Mouse (Mus musculus) skeletal muscle tissue, adult 2 months (tissue): ENCODE measurements around the gene 1700018B08Rik.

Experiments
- DNase-seq: peaks from one replicate; pipeline ENCODE4 v3.0.0-alpha.2; 2012; ENCODE audit warnings: low read depth, low spot score

1700018B08Rik gene

DNA sequence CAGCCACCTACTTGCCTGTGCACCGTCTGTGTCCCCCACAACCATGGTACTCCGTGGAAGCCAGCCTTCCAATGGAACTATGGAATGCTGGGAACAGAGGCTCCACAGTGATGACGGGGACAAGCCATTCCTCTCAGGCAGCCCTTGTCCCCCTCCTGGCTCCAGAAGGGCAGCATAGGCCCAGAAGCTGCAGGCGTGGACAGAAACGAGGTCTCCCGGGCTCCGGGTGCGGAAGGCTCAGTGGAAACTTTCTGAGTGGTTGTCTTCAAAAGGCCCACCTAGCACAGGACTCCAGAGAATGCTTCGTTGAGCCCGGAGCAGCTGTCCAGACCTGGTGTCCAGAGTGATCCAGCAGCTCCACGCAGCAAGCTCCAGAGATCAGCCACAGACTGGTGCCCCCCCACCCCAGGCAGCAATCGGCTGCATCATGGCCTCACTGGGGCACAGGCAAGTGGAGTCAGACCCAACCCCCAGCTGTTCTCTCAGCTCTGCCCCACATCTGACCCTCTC is at the start of gene 1700018B08Rik:
Gene 1700018B08Rik (minus strand): TSS at position 45 of the 510 bp plus-strand sequence.
- no peak for DNase-seq

DNA sequence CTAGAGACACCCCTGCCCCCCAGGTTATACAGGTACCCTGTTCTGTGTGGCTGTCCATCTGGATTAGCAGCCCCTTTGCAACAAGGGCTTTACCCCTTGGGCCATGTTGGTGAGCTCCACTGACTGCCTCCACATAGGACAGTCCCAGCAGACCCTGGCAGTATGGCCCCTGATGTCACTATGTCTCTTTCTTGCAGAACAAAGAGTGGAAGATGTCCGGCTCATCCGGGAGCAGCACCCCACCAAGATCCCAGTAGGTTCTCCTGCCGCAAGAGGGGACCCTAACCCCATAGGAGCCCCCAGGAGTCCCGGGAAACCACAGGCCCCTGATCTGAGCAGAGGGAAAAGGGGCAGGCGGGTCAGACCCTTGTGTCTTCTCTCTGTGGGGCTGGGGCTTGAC is 49.2 kb upstream of the 1700018B08Rik start:
- no peak for DNase-seq

DNA sequence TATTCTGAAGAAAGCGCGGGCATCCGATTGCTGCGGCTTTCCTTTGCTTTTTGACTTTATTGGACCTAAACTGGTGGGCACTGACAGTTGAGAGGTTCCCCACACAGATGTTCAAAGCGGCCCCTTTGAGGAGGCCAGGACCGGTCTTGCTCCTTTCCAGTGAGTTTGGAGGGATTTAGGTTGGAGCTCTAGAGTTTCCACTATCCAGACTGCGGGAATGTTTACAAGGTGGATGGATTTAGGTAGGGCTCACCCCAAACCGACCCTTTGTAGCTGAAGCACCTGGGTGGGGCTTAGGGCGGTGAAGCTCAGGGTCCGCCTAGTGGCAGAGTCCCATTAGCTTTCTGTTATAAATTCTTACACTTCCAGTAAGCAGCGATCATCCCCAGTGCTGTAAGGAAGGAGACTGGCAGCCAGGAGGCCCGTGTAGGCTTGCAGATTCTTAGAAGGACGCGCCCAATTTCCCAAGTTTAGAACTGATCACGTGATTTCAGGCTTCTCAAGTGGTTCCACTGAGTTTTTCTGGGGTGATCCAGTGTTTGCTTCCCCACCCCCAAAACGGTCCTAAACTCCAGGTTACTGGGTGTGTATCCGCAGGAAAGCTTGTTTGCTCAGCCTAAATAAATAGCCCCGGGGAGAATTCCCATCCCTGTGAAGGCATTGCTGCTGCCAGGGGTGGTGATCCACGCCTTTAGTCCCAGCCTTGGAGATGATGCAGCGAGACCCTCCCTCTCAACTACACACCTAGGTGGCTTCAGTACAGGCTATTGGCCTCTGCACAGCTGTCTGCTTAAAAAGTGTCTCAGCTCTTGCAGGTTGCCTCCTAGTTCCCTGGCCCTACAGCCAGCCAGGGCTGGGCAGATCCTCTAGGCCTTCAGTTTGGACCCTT is 47.3 kb upstream of the 1700018B08Rik start:
- DNase-seq = no peak

DNA sequence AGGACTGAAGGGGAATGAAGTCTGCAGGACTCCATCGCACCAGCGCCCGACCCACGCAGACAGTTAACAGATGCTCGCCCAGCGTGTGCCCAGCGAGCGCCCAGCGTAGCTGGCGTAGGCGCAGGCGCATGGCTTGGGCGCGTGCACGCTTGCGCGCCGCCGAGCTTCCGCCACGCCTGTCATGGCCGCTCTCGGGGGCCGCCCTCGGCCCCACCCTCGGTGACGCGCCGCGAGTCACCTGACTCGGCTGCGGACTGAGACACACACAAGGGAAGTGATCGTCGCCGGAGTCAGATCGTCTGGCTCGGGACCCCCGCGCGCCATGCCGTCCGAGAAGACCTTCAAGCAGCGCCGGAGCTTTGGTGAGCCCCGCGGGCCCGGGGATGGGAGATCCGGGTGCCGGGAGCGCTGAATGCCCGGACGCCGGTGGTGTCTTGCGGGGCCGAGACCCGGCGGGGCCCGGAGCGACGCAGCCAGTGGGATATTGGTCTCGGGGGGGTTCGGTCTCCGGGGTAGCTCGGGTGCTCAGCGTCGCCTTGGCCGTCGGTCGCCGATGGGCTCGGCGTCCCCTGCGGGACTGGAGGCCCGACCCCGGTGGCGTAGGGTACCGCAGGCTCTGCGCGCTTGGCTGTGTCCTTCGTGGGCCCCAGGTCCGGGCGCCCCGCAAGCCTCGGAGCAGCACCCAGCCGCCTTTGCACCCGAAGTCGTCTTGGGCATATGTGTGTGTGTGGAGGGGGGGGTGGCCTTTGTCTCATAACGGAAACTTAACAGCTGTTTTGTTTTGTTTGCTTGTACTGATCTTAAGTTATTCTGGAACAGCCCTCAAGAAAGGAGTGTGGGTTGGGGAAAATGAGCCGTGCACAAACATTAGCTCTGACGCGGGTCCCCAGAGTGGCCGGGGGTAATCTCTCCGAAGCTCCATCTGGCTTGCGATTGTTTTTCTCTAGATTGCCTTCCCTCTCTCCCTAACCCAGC is 46.4 kb upstream of the 1700018B08Rik start, which contains the start of gene Map1lc3b:
Gene Map1lc3b (plus strand): TSS at position 159 of the 975 bp plus-strand sequence.
- DNase-seq = peak; percentile 94

DNA sequence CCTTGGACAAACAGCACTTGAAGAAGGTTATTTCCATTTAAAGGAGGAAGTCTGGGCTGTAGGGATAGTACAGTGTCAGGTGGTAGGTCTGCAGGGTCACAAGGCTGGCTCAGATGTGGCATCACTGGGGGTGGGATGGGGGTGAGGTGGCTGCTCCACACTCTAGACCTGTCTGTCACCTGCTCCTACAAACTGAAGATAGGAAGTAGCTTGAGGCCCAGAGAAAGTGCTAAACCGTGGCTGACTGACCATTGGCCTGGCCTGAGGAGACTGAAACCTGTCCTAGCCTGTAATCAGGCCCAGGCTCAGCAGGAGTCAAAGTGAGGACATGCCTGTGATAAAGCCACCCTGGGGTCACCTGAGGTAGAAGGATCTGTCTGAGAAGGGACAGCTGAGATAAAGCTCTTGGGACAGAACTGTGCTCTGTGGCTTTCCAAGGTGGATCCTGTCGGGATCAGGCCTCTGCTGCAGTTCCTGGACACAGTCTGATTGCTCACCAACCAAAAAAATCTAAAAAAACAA is 45.1 kb upstream of the 1700018B08Rik start:
- DNase-seq = no peak

DNA sequence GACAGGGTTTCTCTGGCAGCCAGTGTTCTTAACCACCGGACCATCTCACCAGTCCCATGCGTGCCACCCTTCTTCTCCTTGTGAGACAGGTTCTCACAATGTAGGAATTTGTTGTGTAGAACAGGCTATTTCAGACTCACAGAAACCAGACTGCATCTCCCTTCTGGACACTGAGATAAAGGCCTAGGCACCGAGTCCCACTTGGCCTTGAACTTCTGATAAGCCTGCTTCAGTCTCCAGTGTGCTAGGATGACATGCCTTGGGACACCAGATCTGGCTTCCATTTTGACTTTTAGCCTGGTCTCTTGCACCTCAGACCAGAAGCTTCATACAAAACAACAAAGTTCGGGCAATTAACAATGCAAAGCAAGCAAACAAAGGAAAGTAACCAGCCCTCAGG is 44.6 kb upstream of the 1700018B08Rik start:
- no peak for DNase-seq

DNA sequence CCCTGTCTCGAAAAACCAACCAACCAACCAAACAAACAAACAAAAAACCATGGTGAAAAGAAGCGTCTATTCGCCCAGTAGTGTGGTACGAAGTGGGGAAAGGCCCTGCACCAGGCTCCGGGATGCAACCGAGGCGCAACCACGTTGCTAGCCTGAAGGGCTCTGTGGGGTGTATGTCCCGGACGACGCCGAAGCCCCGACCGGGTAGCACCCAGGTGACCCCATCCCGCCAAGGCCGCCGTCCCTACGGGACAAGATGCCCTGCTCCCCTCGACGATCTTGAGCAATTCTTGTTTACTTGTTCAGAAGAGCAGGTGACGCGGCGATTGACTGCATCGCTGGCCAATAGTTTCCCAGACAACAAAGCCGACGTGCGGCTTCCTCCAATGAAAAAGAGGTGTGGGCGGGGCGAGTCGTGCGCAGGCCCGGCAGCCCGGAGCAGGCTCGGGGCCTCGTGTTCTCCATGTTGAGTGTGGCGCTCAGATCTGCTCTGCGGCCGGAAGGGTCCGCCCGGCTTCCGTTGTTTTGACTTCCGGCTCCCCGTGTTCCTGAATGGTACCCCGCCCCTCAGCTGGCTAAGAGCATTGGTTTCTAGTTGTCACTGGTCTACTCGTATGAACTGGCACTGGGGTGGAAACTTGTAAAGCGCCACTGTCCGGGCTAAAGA is 41.2 kb upstream of the 1700018B08Rik start:
- peak; percentile 100 for DNase-seq

DNA sequence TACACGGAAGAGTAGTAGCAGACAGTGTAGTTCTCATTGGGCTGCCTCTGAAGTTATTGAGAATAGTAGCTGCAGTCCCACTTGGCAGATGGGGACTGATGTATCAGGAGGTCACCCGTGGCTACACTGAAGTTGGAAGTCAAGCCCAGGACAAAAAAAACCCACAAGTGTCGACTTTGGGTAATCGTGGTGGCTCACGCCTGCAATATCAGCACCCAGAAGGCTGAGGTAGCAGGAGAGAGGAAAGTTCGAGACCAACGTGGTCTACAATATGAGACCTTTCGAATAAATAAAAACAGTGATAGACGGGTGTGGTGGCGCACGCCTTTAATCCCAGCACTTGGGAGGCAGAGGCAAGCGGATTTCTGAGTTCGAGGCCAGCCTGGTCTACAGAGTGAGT is 40.6 kb upstream of the 1700018B08Rik start:
- no peak for DNase-seq

DNA sequence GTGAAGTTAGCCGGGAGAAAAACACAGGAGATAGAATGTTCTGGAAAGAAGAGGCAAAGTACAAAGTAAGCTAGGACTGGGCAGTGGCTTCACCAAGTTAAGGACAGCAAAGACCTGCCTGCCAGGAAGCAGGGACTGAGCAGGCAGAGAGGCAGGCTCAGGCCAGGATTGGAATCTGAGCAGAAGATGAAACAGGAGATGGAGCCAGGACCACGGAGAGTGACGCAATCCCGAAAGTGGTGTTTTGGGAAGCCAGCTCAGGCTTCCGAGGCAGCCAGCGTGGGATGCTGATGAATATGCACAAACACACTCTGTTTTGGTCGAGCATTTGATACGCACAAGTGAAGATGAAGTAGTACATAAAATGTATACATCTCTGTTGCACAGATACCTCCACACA is 39.5 kb upstream of the 1700018B08Rik start:
- peak; percentile 82 for DNase-seq

DNA sequence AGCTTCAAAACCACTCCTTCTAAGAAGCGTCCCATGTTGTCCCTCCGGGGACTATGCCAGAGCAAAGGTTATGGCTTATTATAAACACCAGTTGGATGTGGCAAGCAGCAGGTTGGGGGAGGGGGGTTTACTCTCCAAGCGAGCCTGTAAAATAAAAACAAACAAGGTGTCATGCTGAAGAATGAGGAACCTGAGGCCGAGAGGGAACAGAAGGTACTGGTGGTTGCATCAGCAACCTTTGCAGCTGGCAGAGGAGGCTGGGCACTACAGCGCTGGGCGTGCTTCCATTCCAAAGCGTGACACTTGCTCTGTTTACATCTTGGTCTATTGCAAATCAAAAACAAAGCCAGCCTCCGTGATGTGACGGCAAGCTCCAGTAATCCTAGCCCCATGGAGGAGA is 36.3 kb upstream of the 1700018B08Rik start:
- DNase-seq = no peak

DNA sequence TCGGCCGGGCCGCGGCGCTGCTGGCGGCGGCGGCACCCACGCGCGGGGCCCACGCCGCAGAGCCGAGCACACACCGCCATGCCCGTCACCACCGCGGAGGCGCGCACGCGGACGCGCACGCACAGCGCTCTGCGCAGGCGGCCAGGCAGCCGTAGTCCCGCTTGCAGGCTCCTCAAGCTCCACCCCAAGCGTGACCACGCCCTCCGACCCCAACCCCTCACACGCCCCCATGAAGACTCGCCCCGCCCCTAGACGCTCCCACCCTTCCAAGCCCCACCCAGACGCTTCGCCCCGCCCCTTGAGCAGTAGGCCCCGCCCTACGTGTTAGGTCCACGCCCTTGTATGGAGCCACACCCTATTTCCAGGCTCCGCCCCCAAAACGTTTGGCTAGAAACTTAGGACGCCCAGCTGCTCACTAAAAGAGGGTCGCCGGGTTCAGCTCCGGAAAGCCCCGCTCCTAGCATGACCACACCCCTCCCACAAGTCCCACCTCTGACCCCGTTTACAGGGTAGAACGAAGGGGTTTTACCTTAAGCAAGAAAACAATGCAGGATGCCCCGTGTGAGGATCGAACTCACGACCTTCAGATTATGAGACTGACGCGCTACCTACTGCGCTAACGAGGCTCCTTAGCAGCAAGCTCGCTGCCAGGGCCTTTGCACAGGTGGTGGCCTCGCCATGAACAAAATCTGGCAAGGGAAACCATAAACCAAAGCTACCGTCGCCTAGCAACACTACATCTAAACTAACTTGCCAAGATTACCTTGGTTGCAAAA is 34.7 kb upstream of the 1700018B08Rik start, which contains the start of gene Fbxo31:
Gene Fbxo31 (minus strand): TSS at position 131 of the 776 bp plus-strand sequence.
- DNase-seq = peak; percentile 98

DNA sequence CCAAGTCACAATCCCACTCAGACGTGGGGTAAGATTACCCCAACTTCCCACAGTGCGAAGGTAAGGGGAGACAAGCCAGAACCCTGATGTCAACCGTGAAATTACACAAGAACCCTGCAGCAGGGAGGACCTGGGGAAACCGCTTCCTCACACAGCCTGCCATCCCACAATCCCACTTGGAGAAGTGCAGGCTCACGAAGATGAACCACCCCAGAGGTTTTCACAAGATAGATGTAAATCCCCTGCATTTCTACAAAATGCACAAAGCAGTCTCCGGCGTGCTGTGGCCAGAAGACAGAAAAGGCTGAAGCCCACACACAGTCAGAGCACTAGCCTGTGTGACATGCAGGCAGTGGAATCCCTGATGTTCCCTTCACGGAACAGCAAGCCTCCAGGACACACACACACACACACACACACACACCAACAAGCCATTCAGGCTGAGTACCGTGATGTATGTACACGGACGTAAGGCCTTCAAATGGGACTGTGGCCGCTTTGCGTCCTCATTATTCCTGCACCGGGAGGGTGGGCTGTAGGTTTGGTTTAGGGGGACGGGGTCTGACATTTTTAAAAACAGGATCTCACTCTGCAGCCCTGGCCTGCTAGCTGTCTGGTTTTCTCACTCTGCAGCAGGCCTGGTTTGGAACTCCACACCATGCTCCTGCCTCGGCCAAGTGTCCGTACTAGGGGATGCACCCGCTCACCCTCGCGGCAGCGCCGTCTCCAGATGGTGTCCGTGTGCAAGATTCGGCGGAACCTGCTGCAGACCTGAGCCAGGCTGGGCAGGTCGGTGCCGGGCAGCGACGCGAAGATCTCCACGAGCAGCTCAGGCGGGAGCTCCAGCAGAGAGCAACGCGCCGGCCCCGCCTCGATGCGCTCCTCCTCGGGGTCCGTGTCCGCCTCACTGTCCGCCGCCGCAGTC is 33.9 kb upstream of the 1700018B08Rik start:
- no peak for DNase-seq

DNA sequence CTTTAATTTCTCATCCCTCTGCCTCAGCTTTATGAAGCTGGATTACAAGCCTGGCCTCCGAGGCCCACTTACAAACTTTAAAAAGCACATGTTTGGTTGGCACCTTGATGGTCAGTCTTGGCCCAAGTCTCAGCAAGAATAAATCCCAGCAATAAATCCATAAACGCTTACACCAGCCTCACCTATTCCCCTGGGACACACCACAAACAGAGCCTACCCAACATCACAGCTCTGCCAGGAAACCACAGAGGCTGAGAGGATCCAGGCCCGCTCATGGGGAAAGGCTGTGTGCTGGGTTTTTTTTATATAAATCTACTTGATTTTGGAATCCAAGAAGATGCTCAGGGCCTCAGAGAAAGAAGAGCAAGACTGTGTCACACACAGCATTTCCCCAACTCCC is 31.5 kb upstream of the 1700018B08Rik start:
- no peak for DNase-seq

DNA sequence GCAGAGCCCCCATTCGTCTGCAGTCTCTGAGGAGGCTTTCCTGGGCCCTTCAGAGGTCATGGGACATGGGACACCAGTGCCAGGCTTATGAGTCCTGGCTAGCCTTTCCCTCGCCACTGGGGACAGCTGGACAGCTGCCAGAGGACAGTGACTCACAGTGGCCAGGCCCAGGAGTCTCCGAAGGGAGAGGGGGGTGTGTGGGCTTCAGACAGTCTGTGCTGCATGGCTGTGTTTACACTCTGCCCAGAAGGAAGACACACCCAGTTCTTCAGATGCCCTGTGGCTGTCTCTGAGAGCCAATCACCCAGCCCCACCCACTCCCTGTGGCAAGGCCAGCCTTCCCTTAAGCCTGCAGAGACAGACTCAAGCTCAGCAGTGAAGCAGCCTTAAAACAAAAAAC is 29.2 kb upstream of the 1700018B08Rik start:
- peak; percentile 95 for DNase-seq

DNA sequence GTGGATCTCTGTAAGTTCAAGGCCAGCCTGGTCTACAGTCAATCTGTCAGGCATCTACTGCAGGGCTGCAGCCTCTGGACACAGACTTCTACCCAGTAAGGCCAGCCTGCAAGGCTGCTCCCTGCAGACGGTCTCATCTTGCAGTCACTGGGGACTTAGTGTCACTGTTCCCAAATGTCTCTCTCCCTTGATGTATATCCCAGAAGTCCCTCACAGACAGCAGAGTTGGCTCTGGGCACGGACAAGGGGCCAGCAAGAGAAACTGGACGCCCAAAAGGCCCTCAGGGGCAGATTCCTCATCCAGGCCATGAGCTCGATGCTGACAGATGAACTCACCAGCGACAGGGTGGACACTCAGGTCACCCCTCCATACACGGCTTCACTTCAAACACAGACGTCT is 28.0 kb upstream of the 1700018B08Rik start:
- DNase-seq = no peak

DNA sequence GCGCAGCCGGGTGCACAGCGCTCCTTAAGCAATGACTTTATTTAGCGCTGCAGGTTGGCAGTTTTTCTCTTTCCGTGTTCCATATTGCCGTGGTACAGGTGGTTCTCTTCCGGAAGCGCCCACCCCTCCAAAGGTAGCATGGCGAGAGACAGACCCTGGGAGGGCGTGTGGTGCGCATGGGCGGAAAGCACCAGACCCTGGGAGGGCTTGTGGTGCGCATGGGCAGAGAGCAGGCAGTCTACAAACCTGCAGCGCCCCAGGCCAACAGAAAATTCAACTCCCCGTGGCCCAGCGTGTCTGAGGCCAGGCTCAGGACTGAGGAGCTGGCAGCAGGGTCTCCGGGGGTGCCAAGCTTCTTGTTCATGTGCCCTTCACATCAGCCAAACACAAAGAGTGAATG is 26.7 kb upstream of the 1700018B08Rik start:
- no peak for DNase-seq

DNA sequence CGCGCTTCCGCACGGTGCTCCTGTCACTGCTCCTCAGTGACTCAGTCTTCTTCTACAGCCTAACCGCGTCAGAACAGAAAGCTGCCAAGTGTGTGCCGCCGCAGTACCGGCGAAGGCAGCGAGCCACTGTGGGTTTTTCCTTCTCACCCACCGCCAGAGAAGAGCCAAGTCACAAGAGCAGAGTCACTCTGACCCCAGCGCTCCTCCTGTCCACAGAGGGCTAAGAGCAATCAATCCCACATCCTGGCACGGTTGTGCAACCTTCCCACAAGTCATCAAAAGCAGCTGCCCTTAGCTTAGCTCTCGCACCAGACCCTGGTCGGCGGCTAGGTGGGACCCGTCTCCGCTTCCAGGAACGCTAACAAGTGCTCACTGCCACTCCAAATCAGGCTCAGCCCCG is 26.2 kb upstream of the 1700018B08Rik start:
- DNase-seq = peak; percentile 74

DNA sequence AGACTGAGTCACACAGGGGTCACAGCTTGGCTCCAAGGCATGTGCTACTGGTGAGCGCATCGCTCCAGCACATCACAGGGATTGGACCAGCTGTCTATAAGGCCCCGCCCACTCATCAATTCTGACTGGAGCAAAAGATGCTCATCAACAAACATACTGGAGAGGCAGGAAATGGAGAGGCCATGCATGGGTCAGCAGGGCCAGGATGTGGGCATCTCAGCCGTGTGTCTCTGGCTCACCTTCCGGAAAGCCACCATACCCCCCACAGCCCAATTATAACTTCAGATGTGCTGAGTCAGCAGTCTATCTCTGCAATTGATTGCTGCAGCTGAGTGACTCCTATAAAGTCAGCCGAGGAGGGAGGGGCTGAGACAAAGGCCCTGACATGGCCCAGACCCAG is 24.2 kb upstream of the 1700018B08Rik start:
- DNase-seq = no peak

DNA sequence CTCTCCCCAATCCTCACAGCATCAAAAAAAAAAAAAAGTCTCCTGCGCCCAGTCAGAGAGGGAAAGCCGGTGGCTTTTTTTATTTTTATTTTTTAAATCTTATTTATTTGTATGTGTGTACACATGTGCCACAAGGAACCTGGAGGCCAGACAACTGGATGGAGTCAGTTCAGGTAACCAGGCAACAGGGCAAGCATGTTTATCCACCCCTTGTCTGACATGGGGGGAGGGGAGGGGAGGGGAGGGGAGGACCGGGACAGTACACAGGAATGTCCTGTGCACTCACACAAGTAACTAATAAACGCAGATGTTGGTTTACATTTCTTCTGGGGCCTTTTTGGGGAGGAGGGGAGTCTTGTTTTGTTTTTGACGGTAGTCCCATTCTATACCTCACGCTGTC is 19.6 kb upstream of the 1700018B08Rik start:
- no peak for DNase-seq
